Mouse (Mus musculus): Measurements from ENCODE around the gene Cntnap2. TPM values are rescaled to one million over a fixed set of nuclear protein-coding genes. Genes with fewer than 3 reads are reported as not detected.

Gene Cntnap2
- polyA plus RNA-seq, 1 experiment from 2014 or later: 1.7 TPM

GRCm38 (mm10) chr6:46669018-46669417 is 1609.9 kb downstream of the Cntnap2 start:
- Histone ChIP-seq H3K4me1 (ENCODE audit: control insufficient read depth, insufficient read depth, low read length) (no peaks in the 10 kb centered on the region), H3K9ac (ENCODE audit: low read depth, low read length) (no peak overlapping the region), H3K36me3 (ENCODE audit: control insufficient read depth, insufficient read depth, low read length) (no peaks in the 10 kb centered on the region), H3K4me3 (ENCODE audit: low read length) (no peak overlapping the region), H3K27me3 (replicated peaks; ENCODE audit: control insufficient read depth, insufficient read depth, low read length) (no peaks in the 10 kb centered on the region), H3K4me2 (ENCODE audit: low read depth, low read length) (no peak overlapping the region), H3K9me3 (ENCODE audit: control insufficient read depth, low read length) (no peaks in the 10 kb centered on the region), H3K27ac (ENCODE audit: low read length) (no peak overlapping the region)
- WGBS: 81% methylated on average over 1 of the region's 1 CpGs
- ATAC-seq: no peak

DNA sequence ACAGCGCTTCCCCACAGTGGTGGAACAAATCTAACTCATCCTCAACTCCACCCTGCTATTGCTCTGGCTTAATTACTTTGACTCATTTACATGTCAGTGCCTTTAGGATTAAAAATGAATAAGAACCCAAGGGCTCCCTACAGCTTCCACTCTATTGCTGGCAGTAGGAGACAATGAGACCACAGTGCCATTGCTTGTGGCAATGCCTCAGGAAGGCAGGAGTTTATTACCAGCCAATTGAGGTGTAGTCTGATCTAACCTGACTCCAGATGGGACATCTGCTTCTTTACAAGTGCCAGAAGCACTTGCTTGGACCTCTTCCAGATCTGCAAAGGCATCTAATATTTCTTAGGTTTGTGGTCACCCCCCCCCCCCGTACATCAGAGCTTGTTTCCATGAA is 1615.9 kb downstream of the Cntnap2 start:
- Histone ChIP-seq H3K9ac (ENCODE audit: low read depth, low read length) (no peak overlapping the region), H3K4me1 (ENCODE audit: control insufficient read depth, insufficient read depth, low read length) (no peaks in the 10 kb centered on the region), H3K4me2 (ENCODE audit: low read depth, low read length) (no peak overlapping the region), H3K4me3 (ENCODE audit: low read length) (no peak overlapping the region), H3K36me3 (ENCODE audit: control insufficient read depth, insufficient read depth, low read length) (no peaks in the 10 kb centered on the region), H3K27me3 (replicated peaks; ENCODE audit: control insufficient read depth, insufficient read depth, low read length) (no peaks in the 10 kb centered on the region), H3K27ac (ENCODE audit: low read length) (no peak overlapping the region), H3K9me3 (ENCODE audit: control insufficient read depth, low read length) (no peaks in the 10 kb centered on the region)
- ATAC-seq: no peak
- 64% methylated on average over 2 of the region's 2 CpGs for WGBS

DNA sequence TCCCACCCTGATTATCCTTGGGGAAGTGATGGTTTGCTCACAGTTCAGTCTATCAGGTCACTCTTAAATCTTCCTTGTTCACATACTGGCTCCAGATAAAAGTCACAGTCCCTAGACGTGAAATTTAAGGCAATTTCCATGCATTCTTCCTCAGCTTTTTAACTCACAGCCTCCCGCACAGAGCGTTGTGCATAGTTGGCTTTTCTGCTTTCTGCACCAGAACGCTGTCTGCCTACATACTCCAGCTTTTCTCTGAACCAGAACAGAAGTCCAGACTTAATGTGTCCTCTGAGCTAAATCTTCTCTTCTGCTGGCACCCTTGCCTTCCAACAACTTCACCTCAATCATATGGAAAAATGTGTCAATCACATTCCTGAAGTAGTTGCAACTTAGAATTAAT is 1616.5 kb downstream of the Cntnap2 start:
- 86% methylated on average over 4 of the region's 4 CpGs for WGBS
- Histone ChIP-seq H3K9ac (ENCODE audit: low read depth, low read length) (no peak overlapping the region), H3K4me1 (ENCODE audit: control insufficient read depth, insufficient read depth, low read length) (no peaks in the 10 kb centered on the region), H3K4me2 (ENCODE audit: low read depth, low read length) (no peak overlapping the region), H3K36me3 (ENCODE audit: control insufficient read depth, insufficient read depth, low read length) (no peaks in the 10 kb centered on the region), H3K27me3 (replicated peaks; ENCODE audit: control insufficient read depth, insufficient read depth, low read length) (no peaks in the 10 kb centered on the region), H3K27ac (ENCODE audit: low read length) (no peak overlapping the region), H3K9me3 (ENCODE audit: control insufficient read depth, low read length) (no peaks in the 10 kb centered on the region), H3K4me3 (ENCODE audit: low read length) (no peak overlapping the region)
- no peak for ATAC-seq

DNA sequence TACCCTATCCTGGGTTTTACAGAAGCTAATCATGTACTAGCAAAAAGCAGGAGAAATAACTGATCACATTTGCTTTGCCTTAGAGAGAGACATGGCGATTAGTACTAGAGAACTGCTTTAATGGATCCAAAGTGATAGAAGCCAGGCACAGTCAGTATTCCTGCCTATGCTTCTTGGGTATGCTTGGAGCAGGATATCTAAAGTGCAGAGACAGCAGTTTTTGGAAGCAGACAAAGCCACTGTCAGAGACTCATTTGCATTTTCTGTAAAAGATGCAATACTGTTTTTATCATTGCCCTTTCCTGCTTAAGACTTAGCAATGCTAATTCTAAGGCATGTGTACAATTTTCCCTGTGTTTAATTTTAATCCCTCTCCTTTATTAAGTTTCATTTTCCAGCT is 1637.0 kb downstream of the Cntnap2 start:
- WGBS: 78% methylated on average over 1 of the region's 1 CpGs
- no peak for ATAC-seq
- Histone ChIP-seq H3K36me3 (ENCODE audit: control insufficient read depth, insufficient read depth, low read length) (no peaks in the 10 kb centered on the region), H3K4me3 (ENCODE audit: low read length) (no peak overlapping the region), H3K9me3 (ENCODE audit: control insufficient read depth, low read length) (no peaks in the 10 kb centered on the region), H3K9ac (ENCODE audit: low read depth, low read length) (no peak overlapping the region), H3K27ac (ENCODE audit: low read length) (no peak overlapping the region), H3K4me1 (ENCODE audit: control insufficient read depth, insufficient read depth, low read length) (no peaks in the 10 kb centered on the region), H3K27me3 (replicated peaks; ENCODE audit: control insufficient read depth, insufficient read depth, low read length) (no peaks in the 10 kb centered on the region), H3K4me2 (ENCODE audit: low read depth, low read length) (no peak overlapping the region)

DNA sequence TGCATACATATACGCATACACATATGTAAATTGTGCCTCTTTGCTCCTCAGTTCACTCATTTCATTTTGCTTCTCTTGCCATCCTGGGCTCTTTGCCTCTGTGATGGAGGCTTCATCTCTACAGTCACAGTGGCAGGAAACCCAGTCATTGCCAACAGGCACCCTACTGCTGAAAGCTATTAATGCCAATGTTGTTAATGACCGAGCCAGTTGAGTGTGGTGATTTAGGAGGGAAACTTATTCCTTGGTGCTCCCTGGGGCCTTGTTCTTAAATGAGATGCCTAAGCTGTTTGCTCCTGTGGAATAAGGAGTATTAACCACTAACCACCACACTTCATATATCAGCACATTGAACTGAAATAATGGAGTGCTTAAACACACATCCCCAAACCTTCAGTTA is 1640.2 kb downstream of the Cntnap2 start:
- WGBS: 77% methylated on average over 2 of the region's 2 CpGs
- Histone ChIP-seq H3K4me3 (ENCODE audit: low read length) (no peak overlapping the region), H3K4me1 (ENCODE audit: control insufficient read depth, insufficient read depth, low read length) (no peaks in the 10 kb centered on the region), H3K9ac (ENCODE audit: low read depth, low read length) (no peak overlapping the region), H3K36me3 (ENCODE audit: control insufficient read depth, insufficient read depth, low read length) (no peaks in the 10 kb centered on the region), H3K9me3 (ENCODE audit: control insufficient read depth, low read length) (no peaks in the 10 kb centered on the region), H3K27ac (ENCODE audit: low read length) (no peak overlapping the region), H3K27me3 (replicated peaks; ENCODE audit: control insufficient read depth, insufficient read depth, low read length) (no peaks in the 10 kb centered on the region), H3K4me2 (ENCODE audit: low read depth, low read length) (no peak overlapping the region)
- no peak for ATAC-seq

DNA sequence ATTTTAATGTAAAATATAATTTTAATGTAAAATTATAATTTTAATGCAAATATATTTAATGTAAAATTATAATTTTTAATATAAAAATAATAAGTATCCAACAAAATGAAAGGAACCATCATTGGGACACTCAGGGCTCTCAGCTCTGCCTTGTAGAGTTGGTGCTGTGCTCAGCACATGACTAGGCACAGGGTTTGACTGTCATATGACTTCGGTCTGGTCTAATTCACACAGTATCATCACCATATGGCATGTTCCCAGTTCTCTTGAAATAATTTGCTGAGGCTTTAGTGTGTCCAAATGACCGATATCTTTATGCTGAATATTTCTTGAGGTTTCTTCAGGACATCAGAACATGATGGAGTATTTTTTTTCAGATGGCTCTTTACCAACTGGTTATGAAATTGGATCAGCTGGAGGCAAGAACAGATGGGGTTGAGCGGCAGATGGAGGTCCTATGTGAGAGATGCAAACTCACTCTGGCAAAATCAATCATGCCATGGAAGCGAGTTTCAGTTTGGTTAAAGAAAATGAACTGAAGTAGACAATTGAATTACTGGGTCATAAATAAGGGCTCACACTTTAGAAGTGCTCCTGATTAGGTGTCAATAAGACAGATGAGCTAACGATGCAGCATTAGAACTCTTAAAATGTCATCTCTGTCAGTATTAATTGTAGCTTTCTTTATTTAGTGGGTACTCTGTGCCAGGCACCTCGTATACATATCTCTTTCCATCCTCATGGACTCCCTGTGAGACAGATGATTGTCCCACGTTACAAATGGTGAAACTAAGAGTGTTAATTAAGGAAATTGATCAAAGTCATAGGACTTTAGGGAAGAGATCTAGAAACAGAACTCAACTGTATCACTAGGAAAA is 1645.4 kb downstream of the Cntnap2 start:
- Histone ChIP-seq H3K4me3 (ENCODE audit: low read length) (no peak overlapping the region), H3K9ac (ENCODE audit: low read depth, low read length) (no peak overlapping the region), H3K9me3 (ENCODE audit: control insufficient read depth, low read length) (no peaks in the 10 kb centered on the region), H3K27ac (ENCODE audit: low read length) (no peak overlapping the region), H3K36me3 (ENCODE audit: control insufficient read depth, insufficient read depth, low read length) (no peaks in the 10 kb centered on the region), H3K4me2 (ENCODE audit: low read depth, low read length) (no peak overlapping the region), H3K27me3 (replicated peaks; ENCODE audit: control insufficient read depth, insufficient read depth, low read length) (no peaks in the 10 kb centered on the region), H3K4me1 (ENCODE audit: control insufficient read depth, insufficient read depth, low read length) (no peaks in the 10 kb centered on the region)
- WGBS: 69% methylated on average over 7 of the region's 7 CpGs
- ATAC-seq: no peak

GRCm38 (mm10) chr6:46705926-46706325 is 1646.8 kb downstream of the Cntnap2 start:
- no peak overlapping the region for H3K9ac ChIP-seq (ENCODE audit: low read depth, low read length)
- no peaks in the 10 kb centered on the region for H3K4me1 ChIP-seq (ENCODE audit: control insufficient read depth, insufficient read depth, low read length)
- ATAC-seq: no peak
- 86% methylated on average over 3 of the region's 3 CpGs for WGBS
- H3K27me3 ChIP-seq (replicated peaks; ENCODE audit: control insufficient read depth, insufficient read depth, low read length): no peaks in the 10 kb centered on the region
- H3K36me3 ChIP-seq (ENCODE audit: control insufficient read depth, insufficient read depth, low read length): no peaks in the 10 kb centered on the region
- no peak overlapping the region for H3K4me3 ChIP-seq (ENCODE audit: low read length)
- H3K9me3 ChIP-seq (ENCODE audit: control insufficient read depth, low read length): no peaks in the 10 kb centered on the region
- H3K4me2 ChIP-seq (ENCODE audit: low read depth, low read length): no peak overlapping the region
- no peak overlapping the region for H3K27ac ChIP-seq (ENCODE audit: low read length)

DNA sequence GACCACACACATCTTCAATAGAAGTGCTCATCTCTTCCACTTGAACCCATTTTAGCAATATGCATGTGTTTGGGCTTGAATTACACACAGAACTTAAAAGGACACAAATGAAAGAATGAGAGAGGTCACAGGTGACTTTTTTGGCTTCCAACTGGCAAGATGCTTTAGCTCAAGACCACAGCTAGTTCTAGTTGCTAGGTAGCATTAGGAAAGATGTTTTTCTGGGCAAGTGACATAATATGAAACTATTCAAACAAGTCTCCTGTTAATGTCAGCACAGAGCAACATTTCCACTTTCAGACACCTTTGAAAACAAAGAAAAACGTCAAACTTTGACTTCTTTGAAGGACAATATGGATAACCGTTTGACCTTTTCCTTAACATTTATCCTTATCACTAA is 1657.4 kb downstream of the Cntnap2 start:
- H3K4me2 ChIP-seq (ENCODE audit: low read depth, low read length): no peak overlapping the region
- no peaks in the 10 kb centered on the region for H3K36me3 ChIP-seq (ENCODE audit: control insufficient read depth, insufficient read depth, low read length)
- no peak overlapping the region for H3K27ac ChIP-seq (ENCODE audit: low read length)
- WGBS: 60% methylated on average over 2 of the region's 2 CpGs
- no peak overlapping the region for H3K9ac ChIP-seq (ENCODE audit: low read depth, low read length)
- ATAC-seq: no peak
- H3K4me1 ChIP-seq (ENCODE audit: control insufficient read depth, insufficient read depth, low read length): no peaks in the 10 kb centered on the region
- H3K9me3 ChIP-seq (ENCODE audit: control insufficient read depth, low read length): no peaks in the 10 kb centered on the region
- no peaks in the 10 kb centered on the region for H3K27me3 ChIP-seq (replicated peaks; ENCODE audit: control insufficient read depth, insufficient read depth, low read length)
- no peak overlapping the region for H3K4me3 ChIP-seq (ENCODE audit: low read length)

GRCm38 (mm10) chr6:46733794-46734193 is 1674.6 kb downstream of the Cntnap2 start:
- no peaks in the 10 kb centered on the region for H3K4me1 ChIP-seq (ENCODE audit: control insufficient read depth, insufficient read depth, low read length)
- no peak overlapping the region for H3K9ac ChIP-seq (ENCODE audit: low read depth, low read length)
- no peak overlapping the region for H3K27ac ChIP-seq (ENCODE audit: low read length)
- H3K36me3 ChIP-seq (ENCODE audit: control insufficient read depth, insufficient read depth, low read length): no peaks in the 10 kb centered on the region
- no peaks in the 10 kb centered on the region for H3K27me3 ChIP-seq (replicated peaks; ENCODE audit: control insufficient read depth, insufficient read depth, low read length)
- no peak for ATAC-seq
- H3K9me3 ChIP-seq (ENCODE audit: control insufficient read depth, low read length): no peaks in the 10 kb centered on the region
- no peak overlapping the region for H3K4me3 ChIP-seq (ENCODE audit: low read length)
- H3K4me2 ChIP-seq (ENCODE audit: low read depth, low read length): no peak overlapping the region

- no peaks in the 10 kb centered on the region for H3K4me1 ChIP-seq (ENCODE audit: control insufficient read depth, insufficient read depth, low read length)
Measured at GRCm38 (mm10) chr6:46748448-46748847, 1689.3 kb downstream of the Cntnap2 start.

More at GRCm38 (mm10) chr6:46748448-46748847, 1689.3 kb downstream of the Cntnap2 start:
- no peaks in the 10 kb centered on the region for H3K36me3 ChIP-seq (ENCODE audit: control insufficient read depth, insufficient read depth, low read length)
- H3K4me3 ChIP-seq (ENCODE audit: low read length): no peak overlapping the region
- no peak overlapping the region for H3K9ac ChIP-seq (ENCODE audit: low read depth, low read length)
- no peak for ATAC-seq
- no peak overlapping the region for H3K27ac ChIP-seq (ENCODE audit: low read length)
- no peak overlapping the region for H3K4me2 ChIP-seq (ENCODE audit: low read depth, low read length)
- no peaks in the 10 kb centered on the region for H3K27me3 ChIP-seq (replicated peaks; ENCODE audit: control insufficient read depth, insufficient read depth, low read length)
- no peaks in the 10 kb centered on the region for H3K9me3 ChIP-seq (ENCODE audit: control insufficient read depth, low read length)

Measured in intestine, embryonic 16.5 days (tissue).